Mouse (Mus musculus) hindbrain, embryonic 10.5 days (tissue): ENCODE results near the gene Gmppb. TPM values are rescaled to one million over a fixed set of nuclear protein-coding genes. Genes with fewer than 3 reads are reported as not detected.

ENCODE experiments used
- DNase-seq: peaks from one replicate; pipeline ENCODE4 v3.0.0-alpha.2; 2017; ENCODE audit warnings: low spot score
- H3K27ac ChIP-seq: fragments of 300-500 bp; sonication (generic); 2 replicates; pipeline ENCODE4 v1.5.1; 2016; ENCODE audit warnings: mild to moderate bottlenecking, moderate library complexity
- H3K27me3 ChIP-seq: fragments of 300-500 bp; sonication (generic); 2 replicates; pipeline ENCODE4 v1.6.1; 2016; ENCODE audit warnings: mild to moderate bottlenecking; ENCODE audit not compliant: poor library complexity, insufficient read depth, severe bottlenecking
- H3K36me3 ChIP-seq: fragments of 300-500 bp; sonication (generic); 2 replicates; pipeline ENCODE4 v1.6.1; 2016; ENCODE audit warnings: mild to moderate bottlenecking, moderate library complexity
- H3K4me1 ChIP-seq: fragments of 300-500 bp; sonication (generic); replicated peaks from 2 replicates; pipeline ENCODE4 v1.6.1; 2016; ENCODE audit warnings: mild to moderate bottlenecking
- H3K4me3 ChIP-seq: fragments of 300-500 bp; sonication (generic); 2 replicates; pipeline ENCODE4 v1.5.1; 2016; ENCODE audit warnings: mild to moderate bottlenecking, moderate library complexity
- H3K9me3 ChIP-seq: fragments of 300-500 bp; sonication (generic); 2 replicates; pipeline ENCODE4 v1.6.1; 2016; ENCODE audit warnings: mild to moderate bottlenecking, moderate library complexity
- WGBS: fragments of 180-500 bp; shearing (Covaris S2); methylation state at CpG from one replicate; pipeline ENCODE4 v1.1.7; 2016; 5-methylcytosine and 5-hydroxymethylcytosine counted together
- polyA plus RNA-seq: library from polyadenylated mRNA; unstranded; fragments of >200 nt; fragmentation: Nextera tagmentation; extraction: Ambion mirVana; gene quantifications from 2 replicates; pipeline ENCODE4 v1.2.1, GENCODE M21; 2016

Gmppb gene
- polyA plus RNA-seq, 1 experiment from 2014 or later: 30.7 TPM

DNA sequence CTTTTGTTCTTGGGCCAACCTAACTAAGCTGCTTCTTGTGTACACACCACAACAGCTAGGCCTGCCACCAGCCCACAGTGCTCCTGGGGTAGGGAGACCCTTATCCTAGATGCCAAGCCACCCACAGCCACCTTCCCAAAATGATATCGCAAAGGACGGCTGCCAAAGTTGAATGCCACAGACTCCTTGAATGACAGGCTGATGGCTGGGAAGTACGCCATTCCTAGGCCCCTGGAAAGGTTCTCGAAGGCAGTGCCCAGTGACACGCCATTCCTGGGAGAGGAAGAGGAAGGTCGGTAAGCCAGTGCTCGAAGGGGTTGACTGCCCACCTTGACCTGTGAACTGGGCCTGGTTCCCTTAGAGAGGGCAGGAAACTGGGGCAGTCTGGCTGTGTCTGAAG is 20.5 kb downstream of the Gmppb start:
- DNase-seq: no peak
- Histone ChIP-seq H3K4me1 (0 out of 2 replicates have a peak, but pooled peaks cover 5% of the 10 kb centered on the region), H3K27ac (no peak overlapping the region), H3K27me3 (no peaks in the 10 kb centered on the region), H3K36me3 (peaks cover 55% of the 10 kb centered on the region), H3K4me3 (no peak overlapping the region), H3K9me3 (no peaks in the 10 kb centered on the region)
- 95% methylated on average over 7 of the region's 7 CpGs for WGBS

DNA sequence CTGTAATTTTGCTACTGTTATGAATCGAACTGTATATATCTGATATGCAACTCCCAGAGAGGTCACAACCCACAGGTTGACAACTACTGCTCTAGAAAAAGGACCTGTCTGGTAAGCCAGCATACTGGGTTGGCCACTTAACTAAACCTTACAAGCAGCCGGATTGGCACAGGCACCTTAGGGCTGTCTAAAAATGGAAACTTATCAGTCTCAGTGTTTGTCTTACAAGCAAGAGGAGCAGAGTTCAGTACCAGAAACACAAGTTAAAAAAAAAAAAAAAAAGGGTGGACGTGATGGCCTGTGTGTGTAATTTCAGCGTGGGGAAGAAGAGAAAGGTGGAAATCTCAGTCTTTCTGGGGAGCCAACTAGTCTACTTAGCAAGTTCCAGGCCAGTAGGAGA is 22.8 kb downstream of the Gmppb start:
- Histone ChIP-seq H3K4me3 (no peak overlapping the region), H3K27me3 (no peaks in the 10 kb centered on the region), H3K9me3 (no peaks in the 10 kb centered on the region), H3K27ac (no peak overlapping the region), H3K4me1 (0 out of 2 replicates have a peak, but pooled peaks cover 5% of the 10 kb centered on the region), H3K36me3 (peaks cover 40% of the 10 kb centered on the region)
- no peak for DNase-seq
- 94% methylated on average over 4 of the region's 4 CpGs for WGBS

DNA sequence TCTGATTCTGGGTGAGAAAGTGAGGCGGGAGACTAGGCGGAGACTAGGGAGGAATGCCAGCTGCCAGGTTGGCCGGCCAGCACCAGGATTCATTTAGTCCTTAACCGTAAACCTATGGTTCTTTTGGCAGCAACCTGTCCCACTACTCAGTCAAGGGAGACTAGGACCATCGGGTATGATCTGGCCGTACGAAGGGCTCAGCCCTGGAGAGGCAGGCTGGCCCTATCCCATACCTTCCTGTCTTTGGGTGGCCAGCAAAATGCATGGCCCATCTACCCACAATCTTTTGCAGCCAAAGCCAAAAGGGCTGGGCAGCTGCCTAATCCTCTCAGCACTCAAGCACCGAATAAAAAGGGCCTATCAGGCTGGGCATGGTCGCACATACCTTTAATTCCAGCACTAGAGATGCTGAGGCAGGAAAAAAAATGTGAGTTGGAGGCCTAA is 23.5 kb downstream of the Gmppb start:
- Histone ChIP-seq H3K27me3 (no peaks in the 10 kb centered on the region), H3K36me3 (peaks cover 35% of the 10 kb centered on the region), H3K4me3 (no peak overlapping the region), H3K27ac (no peak overlapping the region; the same call in 1 of the 2 replicates), H3K4me1 (peaks cover 11% of the 10 kb centered on the region), H3K9me3 (no peaks in the 10 kb centered on the region)
- 76% methylated on average over 9 of the region's 9 CpGs for WGBS
- no peak for DNase-seq

DNA sequence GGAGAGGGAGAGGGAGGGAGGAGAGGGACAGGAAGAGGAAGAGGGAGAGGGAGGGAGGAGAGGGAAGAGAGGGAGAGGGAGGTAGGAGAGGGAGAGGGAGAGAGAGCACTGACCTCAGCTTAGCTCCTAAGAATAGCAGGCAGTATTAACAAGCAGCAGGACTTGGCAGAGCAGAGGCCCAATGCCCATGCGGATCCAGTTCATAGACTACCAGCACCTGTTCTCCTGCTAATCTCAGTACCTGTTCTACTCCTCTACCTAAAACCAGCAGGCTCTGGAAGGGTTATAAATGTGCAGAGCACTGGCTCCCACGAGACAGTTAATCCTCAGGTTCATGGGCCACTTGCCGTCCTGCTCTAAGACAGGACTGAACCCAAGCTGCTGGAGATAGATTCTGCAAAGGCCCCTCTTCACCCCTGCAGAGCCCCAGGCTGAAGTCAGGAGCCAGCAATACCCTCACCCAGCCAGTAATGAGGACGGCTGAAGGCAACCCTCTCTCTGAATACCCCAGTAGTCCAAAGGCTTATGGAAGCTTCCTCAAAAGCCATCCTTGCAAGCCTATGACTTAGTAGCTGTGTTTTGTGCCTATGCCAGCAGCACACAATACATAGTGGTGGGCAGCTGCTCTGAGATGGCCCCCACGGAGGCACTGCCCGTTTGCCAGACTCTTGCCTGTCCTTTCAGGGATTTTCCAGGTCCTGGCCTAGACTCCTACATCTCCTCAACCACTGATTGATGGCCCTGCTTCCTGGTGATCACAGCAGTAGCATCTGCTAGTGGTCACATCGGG is 24.3 kb downstream of the Gmppb start:
- WGBS: 67% methylated on average over 7 of the region's 7 CpGs
- Histone ChIP-seq H3K36me3 (peaks cover 35% of the 10 kb centered on the region), H3K27me3 (no peaks in the 10 kb centered on the region), H3K4me1 (peaks cover 19% of the 10 kb centered on the region), H3K9me3 (no peaks in the 10 kb centered on the region), H3K27ac (no peak overlapping the region; the same call in 1 of the 2 replicates), H3K4me3 (no peak overlapping the region)
- no peak for DNase-seq

DNA sequence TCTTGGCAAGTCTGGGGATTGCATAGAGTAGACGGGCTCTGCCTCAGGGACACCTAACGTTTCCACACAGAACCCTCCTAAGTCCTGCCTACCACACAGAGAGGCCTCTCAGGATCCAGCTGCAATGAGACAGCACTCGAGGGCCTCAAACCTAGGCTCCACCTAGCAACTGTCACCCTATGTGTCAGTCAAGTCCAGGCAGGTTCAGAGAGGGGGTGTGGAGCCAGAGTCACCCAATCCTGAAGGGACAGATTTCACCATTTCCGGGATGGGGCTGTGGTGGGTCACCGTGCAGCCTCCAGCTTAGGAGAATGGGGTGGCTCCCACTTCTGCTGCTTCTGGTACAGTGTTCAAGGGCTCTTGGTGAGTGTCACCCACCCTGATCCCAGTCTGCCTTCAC is 31.1 kb downstream of the Gmppb start, which contains the start of gene Mst1:
Gene Mst1, plus strand, starts transcription at position 269 of the 400 bp plus-strand sequence.
- Histone ChIP-seq H3K27ac (peak within 1 kb of the TSS; percentile 92), H3K9me3 (no peaks in the 10 kb centered on the region), H3K27me3 (peaks cover 51% of the 10 kb centered on the region), H3K4me3 (peak within 1 kb of the TSS; percentile 87), H3K4me1 (peaks cover 50% of the 10 kb centered on the region), H3K36me3 (peaks cover 17% of the 10 kb centered on the region)
- DNase-seq: no peak
- 72% methylated on average over 5 of the region's 5 CpGs for WGBS

DNA sequence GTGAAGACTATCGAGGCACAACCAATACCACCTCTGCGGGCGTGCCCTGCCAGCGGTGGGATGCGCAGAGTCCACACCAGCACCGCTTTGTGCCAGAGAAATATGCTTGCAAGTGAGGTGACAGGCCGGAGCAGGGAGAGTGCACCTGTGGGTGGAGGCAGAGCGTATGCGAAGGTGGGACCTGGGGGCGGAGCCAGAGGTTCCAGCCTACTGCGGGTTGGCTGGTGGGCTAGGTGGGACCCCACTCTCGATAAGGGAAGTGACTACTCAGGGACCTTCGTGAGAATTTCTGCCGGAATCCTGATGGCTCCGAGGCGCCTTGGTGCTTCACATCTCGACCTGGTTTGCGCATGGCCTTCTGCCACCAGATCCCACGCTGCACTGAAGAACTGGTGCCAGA is 33.5 kb downstream of the Gmppb start:
- peaks cover 41% of the 10 kb centered on the region for H3K36me3 ChIP-seq
- DNase-seq: no peak
- peaks cover 43% of the 10 kb centered on the region for H3K4me1 ChIP-seq
- no peak overlapping the region for H3K27ac ChIP-seq
- peaks cover 51% of the 10 kb centered on the region for H3K27me3 ChIP-seq
- WGBS: 8% methylated on average over 19 of the region's 19 CpGs
- peak overlapping the region; percentile 14; the same call in 1 of the 2 replicates for H3K4me3 ChIP-seq
- no peaks in the 10 kb centered on the region for H3K9me3 ChIP-seq

DNA sequence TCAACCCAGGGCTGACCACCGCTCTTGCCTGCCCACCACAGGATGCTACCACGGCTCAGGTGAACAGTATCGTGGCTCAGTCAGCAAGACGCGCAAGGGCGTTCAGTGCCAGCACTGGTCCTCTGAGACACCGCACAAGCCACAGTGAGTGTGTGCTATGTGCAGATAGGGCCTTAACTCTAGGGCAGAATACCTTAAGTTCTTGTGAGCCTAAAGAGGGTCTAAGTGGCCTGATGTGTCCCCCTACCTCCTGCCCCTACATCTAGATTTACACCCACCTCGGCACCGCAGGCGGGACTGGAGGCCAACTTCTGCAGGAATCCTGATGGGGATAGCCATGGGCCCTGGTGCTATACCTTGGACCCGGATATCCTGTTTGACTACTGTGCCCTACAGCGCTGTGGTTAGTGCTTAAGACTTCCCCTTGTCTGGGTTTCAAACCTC is 34.0 kb downstream of the Gmppb start, which contains the start of gene Rnf123:
Gene Rnf123, minus strand, starts transcription at position 359 of the 444 bp plus-strand sequence.
- Histone ChIP-seq H3K27ac (no peak within 1 kb of the TSS), H3K27me3 (peaks cover 51% of the 10 kb centered on the region), H3K36me3 (peaks cover 46% of the 10 kb centered on the region), H3K4me3 (peak within 1 kb of the TSS; percentile 14; the same call in 1 of the 2 replicates), H3K9me3 (no peaks in the 10 kb centered on the region), H3K4me1 (peaks cover 39% of the 10 kb centered on the region)
- DNase-seq: no peak
- WGBS: 33% methylated on average over 12 of the region's 12 CpGs

DNA sequence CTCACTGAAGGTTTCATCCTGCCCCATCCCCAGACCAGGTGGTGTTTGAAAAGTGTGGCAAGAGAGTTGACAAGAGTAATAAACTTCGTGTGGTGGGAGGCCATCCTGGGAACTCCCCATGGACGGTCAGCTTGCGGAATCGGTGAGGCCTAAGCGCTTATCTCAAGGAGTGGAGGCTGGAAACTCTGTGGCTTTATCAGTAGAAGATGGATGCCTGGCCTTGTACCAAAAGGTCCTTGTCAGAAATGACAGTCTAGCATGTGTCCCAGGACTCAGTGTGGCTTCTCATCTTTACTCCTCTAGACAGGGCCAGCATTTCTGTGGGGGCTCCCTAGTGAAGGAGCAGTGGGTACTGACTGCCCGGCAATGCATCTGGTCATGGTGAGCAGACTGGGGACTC is 34.5 kb downstream of the Gmppb start:
- Histone ChIP-seq H3K9me3 (no peaks in the 10 kb centered on the region), H3K27ac (no peak overlapping the region), H3K36me3 (peaks cover 51% of the 10 kb centered on the region), H3K4me3 (no peak overlapping the region), H3K4me1 (peaks cover 33% of the 10 kb centered on the region), H3K27me3 (peaks cover 51% of the 10 kb centered on the region)
- DNase-seq: no peak
- 86% methylated on average over 6 of the region's 6 CpGs for WGBS

DNA sequence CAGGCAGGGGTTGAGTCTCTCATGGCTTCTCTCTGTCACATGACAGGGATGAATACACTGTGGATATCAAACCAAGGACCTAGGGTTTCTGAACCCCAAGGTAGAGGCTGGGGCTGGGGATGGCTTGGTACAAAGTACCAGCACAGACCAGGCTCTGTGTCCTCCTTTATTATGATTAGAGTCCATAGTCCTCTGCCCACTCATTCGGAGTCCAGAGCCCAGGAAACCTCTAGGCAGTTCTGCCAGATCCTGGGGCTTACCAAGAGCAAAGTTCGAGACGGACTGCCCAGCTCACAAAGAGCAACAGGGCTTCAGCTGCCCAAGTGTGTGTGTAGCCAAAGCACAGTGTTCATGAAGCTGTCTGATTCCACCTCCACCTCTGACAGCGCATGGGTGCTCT is 36.2 kb downstream of the Gmppb start:
- Histone ChIP-seq H3K27me3 (peaks cover 46% of the 10 kb centered on the region), H3K4me3 (no peak overlapping the region), H3K4me1 (peaks cover 24% of the 10 kb centered on the region), H3K36me3 (peaks cover 68% of the 10 kb centered on the region), H3K27ac (no peak overlapping the region), H3K9me3 (no peaks in the 10 kb centered on the region)
- DNase-seq: no peak
- WGBS: 94% methylated on average over 4 of the region's 4 CpGs

DNA sequence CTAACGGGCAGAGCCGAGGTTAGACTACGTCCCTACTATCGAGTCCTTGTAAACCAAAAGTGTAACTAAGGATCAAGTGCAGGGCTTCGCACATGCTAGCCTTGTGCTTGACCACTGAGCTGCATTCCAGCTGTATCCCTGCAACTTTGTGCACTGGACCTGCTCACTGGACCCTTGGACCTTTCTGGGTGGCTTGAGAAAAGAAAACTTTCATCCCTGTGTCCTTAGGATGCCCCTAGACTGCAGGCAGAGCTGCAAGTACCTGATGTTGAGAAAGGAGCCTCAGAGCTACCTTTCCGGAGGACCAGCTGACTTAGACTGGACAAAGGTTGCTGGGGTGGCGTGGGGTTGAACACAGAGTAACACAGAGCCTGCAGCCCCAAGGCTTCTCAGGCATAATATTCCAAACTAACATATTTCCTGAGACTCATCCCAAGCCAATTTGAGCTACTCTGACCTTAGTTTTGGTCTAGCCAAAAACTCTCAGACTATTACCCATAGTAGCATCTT is 41.6 kb downstream of the Gmppb start:
- no peak overlapping the region for H3K4me3 ChIP-seq
- no peak overlapping the region for H3K27ac ChIP-seq
- peaks cover 74% of the 10 kb centered on the region for H3K36me3 ChIP-seq
- no peaks in the 10 kb centered on the region for H3K9me3 ChIP-seq
- DNase-seq: no peak
- WGBS: 97% methylated on average over 7 of the region's 7 CpGs
- H3K27me3 ChIP-seq: no peaks in the 10 kb centered on the region
- peaks cover 29% of the 10 kb centered on the region for H3K4me1 ChIP-seq

DNA sequence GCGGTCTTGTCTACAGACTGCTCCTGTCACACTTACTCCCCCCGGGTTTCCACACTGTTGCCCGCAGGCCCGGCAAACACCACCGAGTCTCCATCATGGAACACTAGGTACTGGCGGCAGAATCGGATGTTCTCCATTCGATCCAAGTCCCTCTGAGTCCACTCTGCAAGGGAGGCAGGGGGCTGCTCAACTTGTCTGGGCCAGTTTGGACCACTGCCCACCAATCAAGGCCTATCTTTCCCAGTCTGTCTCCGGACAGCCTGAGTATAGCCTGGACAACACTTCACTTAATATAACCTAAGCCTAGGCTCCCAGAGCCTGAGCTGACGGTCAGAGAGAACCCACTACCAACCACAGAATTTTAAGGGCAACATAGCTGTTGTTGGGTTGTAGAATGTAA is 44.5 kb downstream of the Gmppb start:
- peaks cover 45% of the 10 kb centered on the region for H3K36me3 ChIP-seq
- H3K27ac ChIP-seq: peak overlapping the region; percentile 93
- peaks cover 38% of the 10 kb centered on the region for H3K4me1 ChIP-seq
- H3K9me3 ChIP-seq: no peaks in the 10 kb centered on the region
- peak overlapping the region; percentile 94 for H3K4me3 ChIP-seq
- no peaks in the 10 kb centered on the region for H3K27me3 ChIP-seq
- no peak for DNase-seq
- WGBS: 80% methylated on average over 10 of the region's 10 CpGs

DNA sequence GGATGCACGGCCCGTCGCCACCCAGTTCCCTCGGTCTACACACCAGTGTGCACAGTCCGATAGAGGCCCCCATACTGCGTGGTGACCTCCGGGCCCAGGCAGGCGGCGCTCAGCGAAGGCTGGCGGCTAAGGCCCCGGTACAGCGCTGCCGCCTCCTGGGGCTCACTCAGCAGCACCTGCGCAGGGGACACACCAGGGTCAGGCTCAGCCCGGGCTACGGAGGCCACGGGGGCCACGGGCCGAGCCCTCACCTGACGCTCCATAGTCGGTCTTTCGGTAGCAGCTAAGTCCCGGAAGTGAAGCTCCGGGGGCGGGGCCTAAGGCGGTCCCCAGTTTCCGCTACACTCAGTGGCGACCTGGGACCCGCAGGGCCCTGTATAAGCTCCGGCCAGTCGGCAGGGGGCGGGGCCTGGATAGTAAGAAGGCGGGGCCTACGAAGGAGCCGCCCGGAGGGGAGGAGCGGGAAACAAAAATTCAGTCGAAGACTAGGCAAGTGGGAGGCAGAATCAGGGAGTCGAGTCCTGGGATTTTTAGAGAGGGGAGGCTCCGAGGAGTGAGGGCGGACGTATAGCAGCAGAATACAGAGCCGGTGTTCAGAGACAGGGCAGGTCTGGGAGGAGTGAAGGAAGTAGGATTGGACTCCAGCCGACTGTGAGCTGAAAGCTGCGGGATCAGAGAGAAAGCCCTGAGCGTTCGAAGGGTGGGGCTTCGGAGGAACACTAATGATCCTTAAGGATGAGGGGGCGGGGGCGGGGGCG is 45.3 kb downstream of the Gmppb start, which contains the start of gene Apeh:
Gene Apeh, minus strand, starts transcription at position 423 of the 758 bp plus-strand sequence.
- peaks cover 45% of the 10 kb centered on the region for H3K4me1 ChIP-seq
- H3K9me3 ChIP-seq: no peaks in the 10 kb centered on the region
- peaks cover 41% of the 10 kb centered on the region for H3K36me3 ChIP-seq
- H3K27ac ChIP-seq: peak within 1 kb of the TSS; percentile 93
- no peaks in the 10 kb centered on the region for H3K27me3 ChIP-seq
- under 1% methylated on average over 52 of the region's 52 CpGs for WGBS
- H3K4me3 ChIP-seq: peak within 1 kb of the TSS; percentile 94
- peak; percentile 96 for DNase-seq
